7 mouse cellular contexts compared by ENCODE assay signal in the genomic region with DNA sequence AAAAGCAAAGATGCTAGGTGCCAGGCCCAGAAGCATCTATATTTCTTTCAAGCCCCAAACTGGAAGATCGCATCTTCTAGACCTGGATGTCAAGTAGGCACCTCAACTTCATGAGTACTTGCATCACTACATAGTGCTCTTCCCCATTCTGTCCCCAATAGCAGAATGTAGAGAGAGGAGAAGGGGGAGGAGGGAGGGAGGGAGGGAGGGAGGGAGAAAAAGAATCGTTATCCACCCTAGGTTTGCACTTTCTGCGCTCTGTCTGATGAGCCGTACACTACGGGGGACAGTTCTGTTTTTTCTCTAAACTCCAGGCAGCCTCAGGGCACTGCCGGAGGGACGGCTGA. TPM values are rescaled to one million over a fixed set of nuclear protein-coding genes. Genes with fewer than 3 reads are reported as not detected.
DNase-seq lines count a peak whose midpoint lies in the region; ATAC-seq and TF ChIP-seq lines count a peak whose summit lies in the region.

TSS of gene Fktn (plus strand) at position 295 of the 347 bp plus-strand sequence.

- TF ChIP-seq POLR2A in testis, adult 2 months (IDR thresholded peaks at IDR 0.05; ENCODE audit: control insufficient read depth, low read depth, low read length) = no peak

- peak within 1 kb of the TSS; percentile 98 for H3K4me3 ChIP-seq in testis, adult 2 months (ENCODE audit: control insufficient read depth, low read depth, low read length)
- H3K4me3 ChIP-seq in forebrain, embryonic 10.5 days = peak within 1 kb of the TSS; percentile 65
- H3K4me3 ChIP-seq in hindbrain, postnatal 0 days (ENCODE audit: low read length) = peak within 1 kb of the TSS; percentile 77
- H3K4me3 ChIP-seq in liver, postnatal 0 days (ENCODE audit: low read depth, low read length) = peak within 1 kb of the TSS; percentile 78

- H3K9me3 ChIP-seq in forebrain, embryonic 10.5 days = no peaks in the 10 kb centered on the region
- H3K9me3 ChIP-seq in hindbrain, postnatal 0 days (ENCODE audit: low read length) = no peaks in the 10 kb centered on the region
- H3K9me3 ChIP-seq in liver, postnatal 0 days (ENCODE audit: low read length) = no peaks in the 10 kb centered on the region

- TF ChIP-seq CTCF in testis, adult 2 months (IDR thresholded peaks at IDR 0.05; ENCODE audit: control insufficient read depth, insufficient read depth, insufficient replicate concordance, low read depth, low read length) = no peak
- no peak for TF ChIP-seq CTCF in hindbrain, postnatal 0 days (IDR thresholded peaks at IDR 0.05; ENCODE audit: low read depth)
- TF ChIP-seq CTCF in liver, postnatal 0 days (IDR thresholded peaks at IDR 0.05; ENCODE audit: low read depth) = no peak

- H3K27me3 ChIP-seq in testis, adult 2 months (ENCODE audit: control insufficient read depth, insufficient read depth, low read length) = no peaks in the 10 kb centered on the region
- no peaks in the 10 kb centered on the region for H3K27me3 ChIP-seq in forebrain, embryonic 10.5 days (ENCODE audit: poor library complexity, severe bottlenecking)
- no peaks in the 10 kb centered on the region for H3K27me3 ChIP-seq in hindbrain, postnatal 0 days (ENCODE audit: insufficient read depth, low read length)
- no peaks in the 10 kb centered on the region for H3K27me3 ChIP-seq in liver, postnatal 0 days (ENCODE audit: insufficient read depth, low read length)

- 11% methylated on average over 7 of the region's 7 CpGs for WGBS in forebrain, embryonic 10.5 days
- 7% methylated on average over 7 of the region's 7 CpGs for WGBS in hindbrain, postnatal 0 days
- WGBS in liver, postnatal 0 days (ENCODE audit: insufficient replicate concordance) = 5% methylated on average over 7 of the region's 7 CpGs

- peak within 1 kb of the TSS; percentile 75 for H3K4me2 ChIP-seq in hindbrain, postnatal 0 days (ENCODE audit: low read depth, low read length)
- H3K4me2 ChIP-seq in liver, postnatal 0 days (ENCODE audit: low read depth, low read length) = peak within 1 kb of the TSS; percentile 90

- H3K36me3 ChIP-seq in testis, adult 2 months (ENCODE audit: control insufficient read depth, insufficient read depth, low read length) = no peaks in the 10 kb centered on the region; the same call in 1 of the 2 replicates
- H3K36me3 ChIP-seq in forebrain, embryonic 10.5 days (replicated peaks) = 0 out of 2 replicates have a peak, but pooled peaks cover 6% of the 10 kb centered on the region
- H3K36me3 ChIP-seq in hindbrain, postnatal 0 days (ENCODE audit: insufficient read depth, low read length) = no peaks in the 10 kb centered on the region
- no peaks in the 10 kb centered on the region for H3K36me3 ChIP-seq in liver, postnatal 0 days (replicated peaks; ENCODE audit: insufficient read depth, low read length)

- no peak for TF ChIP-seq EP300 in liver, postnatal 0 days (IDR thresholded peaks at IDR 0.05; ENCODE audit: low read depth)

- DNase-seq in testis, postnatal 10 days (ENCODE audit: low spot score) = no peak
- no peak for DNase-seq in forebrain, embryonic 10.5 days (ENCODE audit: extremely low spot score, low spot score)
- no peak for DNase-seq in hindbrain, postnatal 0 days (ENCODE audit: low spot score)
- no peak for DNase-seq in liver, postnatal 0 days
- no peak for DNase-seq in retina, postnatal 1 day
- DNase-seq in kidney, postnatal 14 days = no peak

- peaks cover 6% of the 10 kb centered on the region for H3K4me1 ChIP-seq in testis, adult 2 months (ENCODE audit: control insufficient read depth, insufficient read depth, low read length)
- peaks cover 14% of the 10 kb centered on the region for H3K4me1 ChIP-seq in forebrain, embryonic 10.5 days
- H3K4me1 ChIP-seq in hindbrain, postnatal 0 days (ENCODE audit: insufficient read depth, low read length) = no peaks in the 10 kb centered on the region; the same call in 1 of the 2 replicates
- peaks cover 7% of the 10 kb centered on the region for H3K4me1 ChIP-seq in liver, postnatal 0 days (ENCODE audit: insufficient read depth)

- H3K9ac ChIP-seq in hindbrain, postnatal 0 days (replicated peaks; ENCODE audit: low read length) = peak within 1 kb of the TSS; percentile 80
- H3K9ac ChIP-seq in liver, postnatal 0 days (replicated peaks) = peak within 1 kb of the TSS; percentile 78

- ATAC-seq in hindbrain, postnatal 0 days = peak; percentile 85
- ATAC-seq in liver, postnatal 0 days = peak; percentile 66

- peak within 1 kb of the TSS; percentile 97 for H3K27ac ChIP-seq in testis, adult 2 months (ENCODE audit: control insufficient read depth, insufficient read depth, low read depth, low read length)
- H3K27ac ChIP-seq in forebrain, embryonic 10.5 days = peak within 1 kb of the TSS; percentile 93
- H3K27ac ChIP-seq in hindbrain, postnatal 0 days = peak within 1 kb of the TSS; percentile 87
- peak within 1 kb of the TSS; percentile 76 for H3K27ac ChIP-seq in liver, postnatal 0 days (ENCODE audit: low read depth)

RNA-seq across cellular contexts. Expression of gene Fktn, which starts in this region (rescaled TPM):
- 13.4 and 17.7 TPM in 2 replicates for polyA plus RNA-seq in testis, adult 2 months (2012; rRNA removed)
- 22.7 and 23.3 TPM in 2 replicates for polyA plus RNA-seq in forebrain, embryonic 10.5 days (2016; fragmentation: Nextera tagmentation; extraction: Ambion mirVana)
- total RNA-seq in hindbrain, postnatal 0 days (2014; rRNA removed) = 12.3 and 13.2 TPM in 2 replicates
- 15.2 and 18.2 TPM in 2 replicates for polyA plus RNA-seq in hindbrain, postnatal 0 days (2015; fragmentation: Nextera tagmentation; extraction: Ambion mirVana)
- polyA plus RNA-seq in liver, postnatal 0 days (2015; fragmentation: Nextera tagmentation; extraction: Ambion mirVana) = 2.5 TPM in 2 replicates
